Mouse (Mus musculus) liver, embryonic 14.5 days (tissue): Measurements from ENCODE around the gene Olfr748. TPM values are rescaled to one million over a fixed set of nuclear protein-coding genes. Genes with fewer than 3 reads are reported as not detected.
"Not testable (repeated sequence)": the region's sequence is repeated elsewhere in the genome, so short reads cannot be mapped to it uniquely, and the experiment has no call there.

Experiments used
- ATAC-seq: fragments of 200-750 bp; cut with Nextera tagmentation; 2 replicates; pipeline ENCODE4 v1.8.0; 2017; ENCODE audit warnings: moderate number of reproducible peaks, mild to moderate bottlenecking, moderate library complexity; ENCODE audit not compliant: insufficient read depth
- DNase-seq, 3 experiments: peaks; one replicate each; pipeline ENCODE4 v3.0.0-alpha.2; 2012 to 2013; ENCODE audit warnings: low read depth in 3 of 3, low spot score in 3 of 3
- H3K27ac ChIP-seq: fragments of 300-500 bp; sonication (generic); 2 replicates; pipeline ENCODE4 v1.5.1; 2014; ENCODE audit warnings: moderate library complexity, mild to moderate bottlenecking, control low read depth, inconsistent platforms
- H3K27me3 ChIP-seq: fragments of 300-500 bp; sonication (generic); 2 replicates; pipeline ENCODE4 v1.6.1; 2014; ENCODE audit warnings: mild to moderate bottlenecking, low read length, moderate library complexity; ENCODE audit not compliant: control insufficient read depth, insufficient read depth
- H3K36me3 ChIP-seq: fragments of 300-500 bp; sonication (generic); replicated peaks from 2 replicates; pipeline ENCODE4 v1.6.1; 2014; ENCODE audit warnings: low read depth; ENCODE audit not compliant: control insufficient read depth, insufficient read depth
- H3K4me1 ChIP-seq, 2 experiments: fragments of 200-500 bp in 1 of 2; fragments of 300-500 bp in 1 of 2; sonication (generic) in 1 of 2; replicated peaks; 2 replicates each; pipeline ENCODE4 v1.6.1; 2012 to 2014; ENCODE audit warnings: antibody characterized with exemption in 1 of 2, inconsistent platforms in 1 of 2, low read length in 1 of 2; ENCODE audit not compliant: control insufficient read depth in 2 of 2, insufficient read depth in 2 of 2
- H3K4me2 ChIP-seq: fragments of 300-500 bp; sonication (generic); 2 replicates; pipeline ENCODE4 v1.6.1; 2014; ENCODE audit warnings: low read depth, mild to moderate bottlenecking, control low read depth, moderate library complexity
- H3K4me3 ChIP-seq, 2 experiments: fragments of 200-500 bp in 1 of 2; fragments of 300-500 bp in 1 of 2; sonication (generic) in 1 of 2; 2 replicates each; pipeline ENCODE4 v1.5.1; 2012 to 2014; ENCODE audit warnings: low read depth in 2 of 2, low read length in 2 of 2, mild to moderate bottlenecking in 2 of 2, control low read depth in 1 of 2, inconsistent platforms in 1 of 2, moderate library complexity in 1 of 2; ENCODE audit not compliant: insufficient read depth in 1 of 2
- H3K9ac ChIP-seq: fragments of 300-500 bp; sonication (generic); replicated peaks from 2 replicates; pipeline ENCODE4 v1.6.1; 2014; ENCODE audit warnings: mild to moderate bottlenecking, control low read depth, moderate library complexity
- H3K9me3 ChIP-seq: fragments of 300-500 bp; sonication (generic); 2 replicates; pipeline ENCODE4 v1.6.1; 2016; ENCODE audit warnings: low read length, mixed read lengths; ENCODE audit not compliant: control insufficient read depth
- CTCF ChIP-seq: IDR thresholded peaks from 2 replicates; pipeline ENCODE4 v1.5.1; 2016; ENCODE audit warnings: antibody characterized with exemption, low read depth, control low read depth
- EP300 ChIP-seq: IDR thresholded peaks from 2 replicates; pipeline ENCODE4 v1.6.1; 2016; ENCODE audit warnings: antibody characterized with exemption, low read depth
- WGBS: fragments of 180-500 bp; shearing (Covaris S2); extraction: QIAGEN DNeasy Blood & Tissue Kit; methylation state at CpG from one replicate; pipeline ENCODE4 v1.1.7; 2014; ENCODE audit not compliant: insufficient replicate concordance; 5-methylcytosine and 5-hydroxymethylcytosine counted together
- polyA plus RNA-seq, 2 experiments: library from polyadenylated mRNA; depleted of rRNA in 1 of 2; stranded (reverse) in 1 of 2; unstranded in 1 of 2; fragments of >200 nt; fragmentation: Nextera tagmentation in 1 of 2; extraction: Ambion mirVana in 1 of 2; gene quantifications; 2 replicates each; pipeline versions ENCODE4 v1.2.1 to v1.2.3; 2012 to 2014

Olfr748 gene
- polyA plus RNA-seq (2012; rRNA removed) (not detected in 2 replicates), polyA plus RNA-seq (2014; fragmentation: Nextera tagmentation; extraction: Ambion mirVana) (not detected in 2 replicates)

DNA sequence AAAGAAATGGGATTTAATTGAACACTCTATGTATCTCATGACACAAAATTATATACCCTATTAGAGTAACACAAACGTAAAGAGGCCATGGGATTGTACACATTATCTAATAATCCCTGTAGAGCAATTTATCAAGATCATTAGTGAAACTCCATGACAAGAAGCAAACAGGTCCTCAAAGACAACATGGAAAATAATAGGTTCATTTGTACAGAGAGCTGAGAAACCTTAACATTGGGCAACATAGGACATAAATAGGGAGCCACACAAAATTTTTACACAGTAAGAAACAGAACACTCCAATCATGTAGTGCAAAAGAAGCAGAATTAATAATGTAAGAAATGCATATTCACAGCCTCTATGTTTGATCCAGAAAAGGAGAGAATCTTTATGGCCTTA, at the start of gene Olfr748:
Gene Olfr748, plus strand, starts transcription at position 301 of the 400 bp plus-strand sequence.
- WGBS, result 25% methylated on average over 1 of the region's 1 CpGs
- no peak for ATAC-seq
- no peaks in the 10 kb centered on the region for H3K27me3 ChIP-seq

DNA sequence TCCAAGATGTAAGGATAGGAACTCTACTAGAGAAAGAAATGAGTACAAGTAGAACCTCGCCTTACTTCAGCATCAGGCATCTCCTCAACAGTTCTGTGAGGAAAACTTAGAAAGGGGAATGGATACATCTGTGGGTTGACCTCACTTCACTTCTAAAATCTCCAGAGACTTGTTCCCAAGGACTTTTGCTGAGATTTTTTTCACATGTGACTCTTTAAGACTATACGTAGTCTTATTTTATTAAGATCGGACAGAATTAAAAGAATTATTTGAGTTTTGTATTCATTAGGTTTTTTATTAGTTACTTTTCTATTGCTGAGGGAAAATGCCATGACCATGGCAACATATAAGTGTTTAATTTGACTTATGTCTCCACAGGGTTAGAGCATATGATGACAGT, 14.1 kb upstream of the Olfr748 start, which contains the start of gene Olfr747:
Gene Olfr747, minus strand, starts transcription at position 101 of the 400 bp plus-strand sequence.
- Histone ChIP-seq H3K4me1 (no peaks in the 10 kb centered on the region), H3K4me3 (no peak within 1 kb of the TSS), H3K9me3 (no peaks in the 10 kb centered on the region), H3K36me3 (no peaks in the 10 kb centered on the region), H3K9ac (no peak within 1 kb of the TSS), H3K27ac (no peak within 1 kb of the TSS), H3K4me2 (no peak within 1 kb of the TSS), H3K27me3 (no peaks in the 10 kb centered on the region)
- TF ChIP-seq EP300, result no peak
- TF ChIP-seq CTCF, result no peak
- whole genome bisulfite sequencing, result 67% methylated on average over 3 of the region's 3 CpGs
- DNase-seq, result no peak
- no peak for ATAC-seq

More for the DNA sequence above, at the start of gene Olfr748:
- Histone ChIP-seq H3K4me1 (no peaks in the 10 kb centered on the region), H3K4me3 (no peak within 1 kb of the TSS), H3K9ac (no peak within 1 kb of the TSS), H3K9me3 (no peaks in the 10 kb centered on the region), H3K4me2 (no peak within 1 kb of the TSS), H3K36me3 (no peaks in the 10 kb centered on the region), H3K27ac (no peak within 1 kb of the TSS)
- DNase-seq, result no peak
- TF ChIP-seq EP300, result no peak
- TF ChIP-seq CTCF, result no peak

DNA sequence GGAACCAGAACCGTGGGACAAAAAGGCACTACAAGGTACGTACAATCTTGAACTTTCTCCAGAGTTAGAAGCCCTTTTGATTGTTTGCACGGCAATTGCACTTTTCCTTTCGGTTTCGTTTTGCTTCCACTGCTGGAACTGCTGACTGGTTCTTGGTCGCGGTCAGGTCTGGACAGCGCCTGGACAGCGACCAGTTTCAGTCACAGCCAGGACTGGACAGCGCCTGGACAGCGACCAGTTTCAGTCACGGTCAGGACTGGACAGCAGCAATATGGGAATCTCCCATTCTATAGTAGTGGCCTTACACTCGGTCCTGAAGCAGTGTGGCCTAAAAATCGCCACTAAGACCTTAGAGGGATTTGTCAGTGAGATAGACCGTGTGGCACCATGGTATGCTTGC, 12.7 kb downstream of the Olfr748 start:
- H3K9me3 ChIP-seq, H3K27me3 ChIP-seq, H3K27ac ChIP-seq, H3K4me1 ChIP-seq, H3K36me3 ChIP-seq, H3K9ac ChIP-seq, DNase-seq, H3K4me2 ChIP-seq, ATAC-seq, H3K4me3 ChIP-seq: not testable (repeated sequence)
- WGBS, result 72% methylated on average over 15 of the region's 15 CpGs

DNA sequence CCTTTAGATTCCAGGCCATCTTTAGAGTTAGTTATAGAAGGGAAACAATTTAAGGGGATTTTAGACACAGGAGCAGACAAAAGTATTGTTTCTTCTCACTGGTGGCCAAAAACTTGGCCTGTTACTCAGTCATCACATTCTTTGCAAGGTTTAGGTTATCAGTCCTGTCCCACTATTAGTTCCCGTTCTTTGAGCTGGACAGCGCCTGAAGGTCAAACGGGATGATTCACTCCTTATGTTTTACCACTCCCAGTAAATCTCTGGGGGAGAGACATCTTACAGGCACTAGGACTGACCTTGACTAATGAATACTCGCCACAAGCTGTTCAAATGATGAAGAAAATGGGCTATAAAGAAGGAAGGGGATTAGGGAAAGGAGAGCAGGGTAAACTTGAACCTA, 15.2 kb downstream of the Olfr748 start:
- H3K9me3 ChIP-seq, DNase-seq, H3K4me2 ChIP-seq, H3K36me3 ChIP-seq, H3K4me1 ChIP-seq, H3K9ac ChIP-seq, H3K27me3 ChIP-seq, H3K4me3 ChIP-seq, ATAC-seq, H3K27ac ChIP-seq: not testable (repeated sequence)
- 56% methylated on average over 3 of the region's 4 CpGs for whole genome bisulfite sequencing

DNA sequence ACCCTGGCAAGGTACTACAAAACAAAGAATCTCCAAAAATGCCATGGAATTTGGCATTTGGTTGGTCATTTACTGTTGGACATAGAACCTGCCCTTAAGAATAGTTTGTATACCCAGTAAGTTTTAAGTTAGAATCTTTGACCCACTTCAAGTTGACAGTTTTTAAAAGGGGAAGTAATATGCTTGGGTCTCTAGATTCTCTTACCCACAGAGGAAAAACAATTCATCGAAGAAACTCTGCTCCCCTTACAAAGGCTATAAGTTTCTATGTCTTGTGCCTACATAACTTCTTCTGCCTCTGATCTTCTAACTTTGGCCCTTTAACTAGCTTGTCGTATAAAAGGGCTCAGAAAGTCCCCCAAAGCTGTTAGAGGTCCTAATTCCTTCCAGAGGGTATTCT, 33.2 kb downstream of the Olfr748 start:
- Histone ChIP-seq H3K27ac (no peak overlapping the region), H3K4me3 (no peak overlapping the region), H3K9ac (no peak overlapping the region), H3K9me3 (no peaks in the 10 kb centered on the region), H3K4me1 (no peaks in the 10 kb centered on the region), H3K27me3 (no peaks in the 10 kb centered on the region), H3K4me2 (no peak overlapping the region), H3K36me3 (no peaks in the 10 kb centered on the region)
- no peak for DNase-seq
- no peak for ATAC-seq
- TF ChIP-seq EP300 (no peak), CTCF (no peak)
- 21% methylated on average over 2 of the region's 2 CpGs for WGBS
